Mouse (Mus musculus) liver, postnatal 0 days (tissue): Measurements from ENCODE around the gene Txnip. TPM values are rescaled to one million over a fixed set of nuclear protein-coding genes. Genes with fewer than 3 reads are reported as not detected.

Source experiments
- ATAC-seq: fragments of 200-750 bp; cut with Nextera tagmentation; 2 replicates; pipeline ENCODE4 v1.8.0; 2017; ENCODE audit warnings: mild to moderate bottlenecking, moderate library complexity
- DNase-seq: peaks from one replicate; pipeline ENCODE4 v3.0.0-alpha.2; 2016
- H3K27ac ChIP-seq: fragments of 300-500 bp; sonication (generic); 2 replicates; pipeline ENCODE4 v1.5.1; 2014; ENCODE audit warnings: antibody characterized with exemption, moderate library complexity, mild to moderate bottlenecking, low read depth
- H3K27me3 ChIP-seq: fragments of 300-500 bp; sonication (generic); 2 replicates; pipeline ENCODE4 v1.6.1; 2014; ENCODE audit warnings: low read length, control low read depth, mixed read lengths; ENCODE audit not compliant: insufficient read depth
- H3K36me3 ChIP-seq: fragments of 300-500 bp; sonication (generic); replicated peaks from 2 replicates; pipeline ENCODE4 v1.6.1; 2014; ENCODE audit warnings: mild to moderate bottlenecking, control low read depth, low read length, moderate library complexity, mixed read lengths; ENCODE audit not compliant: insufficient read depth
- H3K4me1 ChIP-seq: fragments of 300-500 bp; sonication (generic); 2 replicates; pipeline ENCODE4 v1.6.1; 2014; ENCODE audit warnings: antibody characterized with exemption, mild to moderate bottlenecking, control low read depth; ENCODE audit not compliant: insufficient read depth
- H3K4me2 ChIP-seq: fragments of 300-500 bp; sonication (generic); 2 replicates; pipeline ENCODE4 v1.6.1; 2014; ENCODE audit warnings: low read depth, mild to moderate bottlenecking, low read length, moderate library complexity, mixed read lengths
- H3K4me3 ChIP-seq: fragments of 300-500 bp; sonication (generic); 2 replicates; pipeline ENCODE4 v1.5.1; 2014; ENCODE audit warnings: low read depth, low read length
- H3K9ac ChIP-seq: fragments of 300-500 bp; sonication (generic); replicated peaks from 2 replicates; pipeline ENCODE4 v1.6.1; 2014; ENCODE audit warnings: mild to moderate bottlenecking, moderate library complexity
- H3K9me3 ChIP-seq: fragments of 300-500 bp; sonication (generic); 2 replicates; pipeline ENCODE4 v1.6.1; 2016; ENCODE audit warnings: mild to moderate bottlenecking, control low read depth, low read length, mixed read lengths
- CTCF ChIP-seq: sonication (generic); IDR thresholded peaks from 2 replicates; pipeline ENCODE4 v1.5.1; 2016; ENCODE audit warnings: antibody characterized with exemption, low read depth
- EP300 ChIP-seq: IDR thresholded peaks from 2 replicates; pipeline ENCODE4 v1.6.1; 2016; ENCODE audit warnings: antibody characterized with exemption, low read depth, mild to moderate bottlenecking
- WGBS: fragments of 180-500 bp; shearing (Covaris S2); extraction: QIAGEN DNeasy Blood & Tissue Kit; methylation state at CpG from one replicate; pipeline ENCODE4 v1.1.7; 2014; ENCODE audit not compliant: insufficient replicate concordance; 5-methylcytosine and 5-hydroxymethylcytosine counted together
- polyA plus RNA-seq: library from polyadenylated mRNA; unstranded; fragments of >200 nt; fragmentation: Nextera tagmentation; extraction: Ambion mirVana; gene quantifications from 2 replicates; pipeline ENCODE4 v1.2.1, GENCODE M21; 2015

Gene Txnip
- polyA plus RNA-seq, 1 experiment from 2014 or later, result 72.4 TPM

DNA sequence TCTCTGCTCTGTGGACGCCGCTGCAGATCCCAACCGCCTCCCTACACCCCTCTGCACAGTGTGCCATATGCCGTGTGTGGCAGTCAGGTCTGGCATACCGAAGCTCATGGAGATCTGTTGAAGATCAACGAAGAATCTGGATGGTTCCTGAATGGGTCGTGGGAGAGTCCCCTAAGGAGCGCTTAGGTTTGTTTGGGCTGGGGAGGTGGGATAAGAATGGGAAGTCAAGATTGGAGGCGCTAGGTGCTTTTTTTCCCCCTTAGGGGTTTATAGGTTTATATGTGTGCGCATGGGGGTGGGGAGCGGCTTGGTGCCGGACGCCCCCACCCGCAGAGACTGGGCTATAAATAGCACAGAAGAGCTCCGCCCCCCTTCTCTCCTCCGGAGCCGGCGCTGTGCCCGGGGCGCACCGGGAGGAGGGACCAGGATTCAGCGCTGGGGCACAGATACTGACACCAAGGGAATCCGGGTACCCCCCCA is 38.5 kb downstream of the Txnip start, which contains the start of gene Ankrd34a:
Gene Ankrd34a (plus strand): TSS at position 409 of the 480 bp plus-strand sequence.
- H3K4me2 ChIP-seq, result peak within 1 kb of the TSS; percentile 68
- H3K9ac ChIP-seq, result no peak within 1 kb of the TSS
- no peak within 1 kb of the TSS for H3K27ac ChIP-seq
- H3K4me1 ChIP-seq, result peaks cover 30% of the 10 kb centered on the region
- H3K36me3 ChIP-seq, result no peaks in the 10 kb centered on the region
- TF ChIP-seq EP300 (no peak), CTCF (no peak)
- peaks cover 60% of the 10 kb centered on the region for H3K27me3 ChIP-seq
- ATAC-seq (no peak), DNase-seq (no peak)
- 3% methylated on average over 23 of the region's 23 CpGs for WGBS
- peak within 1 kb of the TSS; percentile 41 for H3K4me3 ChIP-seq
- H3K9me3 ChIP-seq, result no peaks in the 10 kb centered on the region

DNA sequence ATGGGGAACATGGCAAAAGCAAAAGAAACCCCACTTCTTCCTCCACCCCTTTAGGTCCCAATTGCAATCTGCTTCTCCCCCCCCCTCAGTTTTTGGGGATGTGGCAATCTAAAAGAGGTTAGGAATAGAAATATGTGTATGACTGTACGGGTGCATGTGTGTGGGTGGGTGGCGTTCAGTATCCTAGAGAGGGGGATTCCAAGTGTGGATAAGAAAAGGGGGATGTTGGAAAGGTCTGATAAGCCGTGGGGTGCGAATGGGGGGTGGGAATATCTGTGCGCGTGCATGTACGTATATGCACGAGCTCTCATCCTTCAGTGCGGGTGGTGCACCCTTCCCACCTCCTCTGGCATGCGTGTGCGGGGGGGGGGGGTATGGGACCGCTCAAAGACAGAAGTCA is 39.1 kb downstream of the Txnip start:
- H3K36me3 ChIP-seq, result no peaks in the 10 kb centered on the region
- TF ChIP-seq EP300 (no peak), CTCF (no peak)
- DNase-seq, result no peak
- peaks cover 30% of the 10 kb centered on the region for H3K4me1 ChIP-seq
- no peak overlapping the region for H3K27ac ChIP-seq
- 6% methylated on average over 9 of the region's 12 CpGs for WGBS
- no peak for ATAC-seq
- H3K27me3 ChIP-seq, result peaks cover 66% of the 10 kb centered on the region
- H3K4me2 ChIP-seq, result peak overlapping the region; percentile 68
- H3K9ac ChIP-seq, result no peak overlapping the region
- H3K4me3 ChIP-seq, result peak overlapping the region; percentile 41
- no peaks in the 10 kb centered on the region for H3K9me3 ChIP-seq

DNA sequence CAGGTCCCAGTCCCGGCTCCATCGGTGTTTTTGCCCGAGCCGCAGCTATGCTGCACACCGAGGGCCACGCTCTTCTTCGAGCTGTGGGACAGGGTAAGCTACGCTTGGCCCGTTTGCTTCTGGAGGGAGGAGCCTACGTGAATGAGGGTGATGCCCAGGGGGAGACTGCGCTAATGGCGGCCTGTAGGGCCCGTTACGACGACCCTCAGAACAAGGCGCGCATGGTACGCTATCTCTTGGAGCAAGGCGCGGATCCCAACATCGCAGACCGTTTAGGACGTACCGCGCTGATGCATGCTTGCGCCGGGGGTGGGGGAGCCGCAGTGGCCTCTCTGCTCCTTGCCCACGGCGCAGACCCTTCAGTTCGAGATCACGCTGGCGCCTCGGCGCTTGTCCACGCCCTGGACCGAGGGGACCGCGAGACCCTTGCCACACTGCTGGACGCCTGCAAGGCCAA is 39.7 kb downstream of the Txnip start:
- H3K4me3 ChIP-seq, result peak overlapping the region; percentile 41
- TF ChIP-seq CTCF (no peak), EP300 (no peak)
- ATAC-seq (no peak), DNase-seq (no peak)
- no peak overlapping the region for H3K27ac ChIP-seq
- peak overlapping the region; percentile 68 for H3K4me2 ChIP-seq
- H3K4me1 ChIP-seq, result peaks cover 25% of the 10 kb centered on the region
- H3K36me3 ChIP-seq, result no peaks in the 10 kb centered on the region
- WGBS, result under 1% methylated on average over 40 of the region's 40 CpGs
- peak overlapping the region; percentile 50; the same call in 1 of the 2 replicates for H3K9ac ChIP-seq
- peaks cover 67% of the 10 kb centered on the region for H3K27me3 ChIP-seq
- no peaks in the 10 kb centered on the region for H3K9me3 ChIP-seq

DNA sequence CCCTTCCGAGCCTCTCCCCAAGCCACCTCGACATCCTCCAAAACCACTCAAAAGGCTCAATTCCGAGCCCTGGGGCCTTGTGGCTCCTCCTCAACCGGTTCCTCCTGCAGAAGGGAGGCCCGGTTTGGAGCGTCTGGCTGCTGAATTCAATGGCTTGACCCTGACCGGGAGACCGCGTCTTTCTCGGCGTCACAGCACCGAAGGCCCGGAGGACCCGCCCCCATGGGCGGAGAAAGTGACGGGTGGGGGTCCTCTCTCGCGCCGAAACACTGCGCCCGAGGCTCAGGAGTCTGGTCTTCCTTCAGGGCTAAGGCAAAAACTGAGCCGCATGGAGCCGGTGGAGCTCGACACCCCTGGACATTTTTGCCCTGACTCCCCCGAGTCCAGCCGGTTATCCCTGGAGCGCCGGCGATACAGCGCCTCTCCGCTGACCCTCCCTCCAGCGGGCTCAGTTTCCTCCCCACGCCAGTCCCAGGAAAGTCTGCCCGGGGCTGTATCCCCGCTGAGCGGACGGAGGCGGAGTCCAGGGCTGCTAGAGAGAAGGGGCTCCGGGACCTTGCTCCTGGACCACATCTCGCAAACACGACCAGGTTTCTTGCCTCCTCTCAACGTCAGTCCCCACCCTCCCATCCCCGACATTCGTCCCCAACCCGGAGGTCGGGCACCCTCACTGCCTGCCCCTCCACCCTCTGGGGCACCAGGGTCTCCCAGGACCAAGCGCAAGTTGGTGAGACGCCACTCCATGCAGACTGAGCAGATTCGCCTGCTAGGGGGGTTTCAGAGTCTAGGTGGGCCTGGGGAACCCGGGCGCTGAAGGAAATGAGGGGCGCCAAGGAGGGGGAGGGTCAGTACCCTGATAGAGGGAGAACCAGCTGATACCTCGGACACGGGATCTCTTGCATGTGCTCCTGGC is 40.7 kb downstream of the Txnip start:
- H3K9ac ChIP-seq, result peak overlapping the region; percentile 50
- H3K27ac ChIP-seq, result no peak overlapping the region
- peaks cover 21% of the 10 kb centered on the region for H3K4me1 ChIP-seq
- TF ChIP-seq EP300 (no peak), CTCF (no peak)
- no peaks in the 10 kb centered on the region for H3K36me3 ChIP-seq
- WGBS, result 5% methylated on average over 50 of the region's 54 CpGs
- DNase-seq (peak; percentile 36), ATAC-seq (no peak)
- H3K4me3 ChIP-seq, result peak overlapping the region; percentile 41
- H3K27me3 ChIP-seq, result peaks cover 67% of the 10 kb centered on the region
- peak overlapping the region; percentile 68 for H3K4me2 ChIP-seq
- H3K9me3 ChIP-seq, result no peaks in the 10 kb centered on the region

DNA sequence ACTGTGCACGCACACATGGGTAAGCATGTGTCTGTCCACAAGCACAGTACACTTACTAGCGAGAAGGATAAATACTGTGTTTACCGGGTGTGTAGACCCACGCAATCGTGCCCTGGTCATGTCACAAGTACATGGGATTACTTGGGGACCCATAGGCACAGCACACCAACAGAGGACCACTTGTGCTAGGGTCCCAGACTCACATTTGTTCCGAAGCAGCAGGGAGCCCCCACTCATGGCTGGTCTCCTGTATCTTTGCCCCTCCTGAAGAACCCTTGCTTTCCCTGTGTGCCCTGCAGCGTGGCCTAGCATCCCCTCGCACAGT is 41.3 kb downstream of the Txnip start:
- ATAC-seq (no peak), DNase-seq (no peak)
- 53% methylated on average over 8 of the region's 8 CpGs for whole genome bisulfite sequencing
- H3K36me3 ChIP-seq, result no peaks in the 10 kb centered on the region
- no peak for TF ChIP-seq EP300
- H3K27ac ChIP-seq, result no peak overlapping the region
- H3K9me3 ChIP-seq, result no peaks in the 10 kb centered on the region
- H3K27me3 ChIP-seq, result peaks cover 67% of the 10 kb centered on the region
- no peak overlapping the region for H3K4me3 ChIP-seq
- peaks cover 21% of the 10 kb centered on the region for H3K4me1 ChIP-seq
- no peak overlapping the region for H3K9ac ChIP-seq
- H3K4me2 ChIP-seq, result no peak overlapping the region

DNA sequence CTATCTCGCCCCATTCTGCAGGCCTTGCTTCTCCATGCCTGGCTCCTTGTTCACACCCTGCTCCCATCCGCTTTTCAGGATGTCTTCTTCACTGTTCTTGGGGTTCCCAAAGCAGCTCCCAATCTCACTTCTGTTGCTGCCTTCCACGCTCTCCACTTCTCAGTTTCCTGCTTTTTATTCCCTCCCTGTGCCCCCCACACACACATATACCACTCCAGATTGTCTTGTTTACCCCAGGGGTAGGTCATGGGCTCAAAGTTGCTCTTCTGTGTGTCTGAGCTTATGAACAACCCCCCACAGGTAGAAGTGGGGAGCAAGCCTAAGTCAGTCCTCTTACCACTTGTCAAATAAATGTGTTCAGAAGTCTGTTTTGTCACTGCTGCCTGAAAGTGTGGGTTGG is 41.7 kb downstream of the Txnip start:
- Histone ChIP-seq H3K27ac (no peak overlapping the region), H3K9ac (no peak overlapping the region), H3K27me3 (peaks cover 67% of the 10 kb centered on the region), H3K4me3 (no peak overlapping the region), H3K4me2 (no peak overlapping the region), H3K4me1 (peaks cover 21% of the 10 kb centered on the region), H3K36me3 (no peaks in the 10 kb centered on the region), H3K9me3 (no peaks in the 10 kb centered on the region)
- TF ChIP-seq EP300 (no peak), CTCF (no peak)
- no peak for ATAC-seq
- 85% methylated on average over 3 of the region's 3 CpGs for WGBS
- DNase-seq, result no peak
